Mouse (Mus musculus): ENCODE measurements at regions not wholly inside any gene's neighbourhood (a gene's known extent, or its start where the extent isn't known, plus 50 kb on each side); places are given as distances from the start of the nearest gene placed in this dataset.

GRCm38 (mm10) chr7:144996847-144997246, 57.1 kb upstream of the Ccnd1 start:
- no peak for DNase-seq (ENCODE audit: low read depth in 2 of 2, low spot score in 2 of 2)

- no peak for DNase-seq (ENCODE audit: low read depth in 2 of 2, low spot score in 2 of 2)
Observed at GRCm38 (mm10) chr7:144994229-144994628, 54.5 kb upstream of the Ccnd1 start.

DNA sequence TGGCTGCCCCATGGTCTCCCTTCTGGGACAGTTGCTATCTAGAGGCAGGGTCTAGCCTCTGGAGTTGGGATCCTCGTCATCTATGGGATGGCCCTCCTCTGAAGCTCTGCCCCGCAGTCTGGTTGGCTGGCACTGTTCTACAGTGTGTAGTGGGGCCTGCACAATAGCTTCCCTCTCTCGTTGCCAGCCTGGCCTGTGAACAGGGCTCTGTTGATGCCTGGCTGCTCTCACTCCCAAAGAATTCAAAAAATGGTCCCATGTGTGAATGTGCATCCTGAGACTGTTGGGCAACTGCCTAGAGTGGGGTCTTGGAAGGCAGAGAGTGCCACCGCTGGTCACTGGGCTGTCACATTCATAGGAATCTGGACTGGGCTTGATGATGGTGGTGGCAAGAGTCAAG, 53.8 kb upstream of the Ccnd1 start:
- no peak for DNase-seq (ENCODE audit: low read depth in 2 of 2, low spot score in 2 of 2)

- no peak for DNase-seq (ENCODE audit: low read depth in 2 of 2, low spot score in 2 of 2)
Observed at GRCm38 (mm10) chr7:144991760-144992159, 52.0 kb upstream of the Ccnd1 start.
